Comparison of ENCODE assay signal across 11 mouse cellular contexts in the genomic region with DNA sequence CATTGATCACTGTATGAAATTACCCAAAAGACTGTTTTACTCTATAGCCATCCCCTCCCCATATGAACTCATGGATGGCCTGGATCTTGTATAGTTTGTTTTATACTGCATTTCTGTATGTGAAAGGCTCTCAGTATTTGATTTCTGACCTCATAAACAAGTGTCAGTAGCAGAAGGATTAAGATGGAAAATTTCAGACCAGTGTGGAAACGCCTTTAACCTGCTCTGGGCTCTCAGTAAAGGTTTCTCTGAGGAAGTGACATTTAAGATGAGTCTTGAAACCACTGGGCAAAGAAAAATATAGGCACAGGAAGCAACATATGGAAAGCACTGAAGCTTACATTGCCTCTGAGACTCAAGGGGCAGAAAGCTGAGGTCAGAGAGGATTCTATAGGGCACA. TPM values are rescaled to one million over a fixed set of nuclear protein-coding genes. Genes with fewer than 3 reads are reported as not detected.
DNase-seq lines count a peak whose midpoint lies in the region; ATAC-seq and TF ChIP-seq lines count a peak whose summit lies in the region.
"Had no signal": no experiment of that assay in that cellular context is flagged by ENCODE, and none has a peak within 500 bp of the region (broad histone marks: within the 10 kb centered on the region; RNA-seq: fewer than 3 reads in every experiment).

No protein-coding gene starts in this region.

- 65% methylated on average over 1 of the region's 1 CpGs for WGBS in lung, embryonic 15.5 days
- 65% methylated on average over 1 of the region's 1 CpGs for WGBS in forebrain, postnatal 0 days
- WGBS in midbrain, embryonic 15.5 days, result 56% methylated on average over 1 of the region's 1 CpGs

- peak overlapping the region; percentile 97 for H3K4me3 ChIP-seq in lung, embryonic 15.5 days
- H3K4me3 ChIP-seq in forebrain, postnatal 0 days (ENCODE audit: low read depth, low read length), result no peak overlapping the region
- no peak overlapping the region for H3K4me3 ChIP-seq in midbrain, embryonic 15.5 days

- peak; percentile 3 for DNase-seq in embryo, embryonic 10.5 days (ENCODE audit: low spot score)
- DNase-seq in embryo, embryonic 10 days (ENCODE audit: low spot score), result no peak
- DNase-seq in lung, postnatal 10 days, result no peak
- no peak for DNase-seq in forebrain, postnatal 0 days
- DNase-seq in ovary, postnatal 14 days (ENCODE audit: low spot score), result no peak
- DNase-seq: adrenal gland, adult 2 months; B cell, adult 2 months had no signal

- no peak for ATAC-seq in lung, embryonic 15.5 days (ENCODE audit: borderline replicate concordance, extremely low read depth, low FRiP score, low TSS enrichment)
- no peak for ATAC-seq in forebrain, postnatal 0 days
- no peak for ATAC-seq in midbrain, embryonic 15.5 days (replicated peaks)
- no peak for ATAC-seq in frontal cortex, adult (ENCODE audit: low TSS enrichment)

- peak overlapping the region; percentile 67 for H3K4me2 ChIP-seq in lung, embryonic 15.5 days
- 0 out of 2 replicates have a peak overlapping the region, but pooled peaks have one; percentile 48 for H3K4me2 ChIP-seq in forebrain, postnatal 0 days (ENCODE audit: low read depth)
- H3K4me2 ChIP-seq in midbrain, embryonic 15.5 days, result no peak overlapping the region

- peaks cover 10% of the 10 kb centered on the region; the same call in 1 of the 2 replicates for H3K4me1 ChIP-seq in lung, embryonic 15.5 days
- H3K4me1 ChIP-seq in forebrain, postnatal 0 days (ENCODE audit: insufficient read depth), result peaks cover 14% of the 10 kb centered on the region; the same call in 1 of the 2 replicates
- H3K4me1 ChIP-seq in midbrain, embryonic 15.5 days, result peaks cover 25% of the 10 kb centered on the region

- no peaks in the 10 kb centered on the region for H3K9me3 ChIP-seq in lung, embryonic 15.5 days
- H3K9me3 ChIP-seq in forebrain, postnatal 0 days (ENCODE audit: low read length), result no peaks in the 10 kb centered on the region
- no peaks in the 10 kb centered on the region for H3K9me3 ChIP-seq in midbrain, embryonic 15.5 days

- no peak overlapping the region for H3K9ac ChIP-seq in lung, embryonic 15.5 days
- H3K9ac ChIP-seq in forebrain, postnatal 0 days, result no peak overlapping the region
- no peak overlapping the region for H3K9ac ChIP-seq in midbrain, embryonic 15.5 days

- peak overlapping the region; percentile 95 for H3K27ac ChIP-seq in lung, embryonic 15.5 days
- no peak overlapping the region for H3K27ac ChIP-seq in forebrain, postnatal 0 days (ENCODE audit: low read depth, low read length)
- peak overlapping the region; percentile 92 for H3K27ac ChIP-seq in midbrain, embryonic 15.5 days

- no peaks in the 10 kb centered on the region for H3K36me3 ChIP-seq in lung, embryonic 15.5 days
- no peaks in the 10 kb centered on the region for H3K36me3 ChIP-seq in forebrain, postnatal 0 days (ENCODE audit: insufficient read depth)
- no peaks in the 10 kb centered on the region for H3K36me3 ChIP-seq in midbrain, embryonic 15.5 days (replicated peaks)

- H3K27me3 ChIP-seq in lung, embryonic 15.5 days, result no peaks in the 10 kb centered on the region
- no peaks in the 10 kb centered on the region for H3K27me3 ChIP-seq in forebrain, postnatal 0 days (ENCODE audit: insufficient read depth, low read length)
- H3K27me3 ChIP-seq in midbrain, embryonic 15.5 days (replicated peaks), result no peaks in the 10 kb centered on the region

- no peak for TF ChIP-seq CTCF in forebrain, postnatal 0 days (IDR thresholded peaks at IDR 0.05; ENCODE audit: low read depth)

RNA-seq across cellular contexts. Expression of a gene that starts 1.2 kb away (rescaled TPM):
- 1.1 and 1.8 TPM in 2 replicates for polyA plus RNA-seq in lung, embryonic 15.5 days (2015; fragmentation: Nextera tagmentation; extraction: Ambion mirVana)
- total RNA-seq in forebrain, postnatal 0 days (2014; rRNA removed), result 0.46 and 1.1 TPM in 2 replicates
- polyA plus RNA-seq in forebrain, postnatal 0 days (2015; fragmentation: Nextera tagmentation; extraction: Ambion mirVana), result 0.80 and 1.4 TPM in 2 replicates
- 2.3 and 2.4 TPM in 2 replicates for polyA plus RNA-seq in midbrain, embryonic 15.5 days (2015; fragmentation: Nextera tagmentation; extraction: Ambion mirVana)
- polyA plus RNA-seq: adrenal gland, adult 2 months; liver, adult 2 months had no signal

RNA-seq across cellular contexts. Expression of a gene that starts 1.3 kb away (rescaled TPM):
- 124 and 132 TPM in 2 replicates for polyA plus RNA-seq in lung, embryonic 15.5 days (2015; fragmentation: Nextera tagmentation; extraction: Ambion mirVana)
- 284 and 305 TPM in 2 replicates for total RNA-seq in forebrain, postnatal 0 days (2014; rRNA removed)
- polyA plus RNA-seq in forebrain, postnatal 0 days (2015; fragmentation: Nextera tagmentation; extraction: Ambion mirVana), result 113 and 133 TPM in 2 replicates
- polyA plus RNA-seq in midbrain, embryonic 15.5 days (2015; fragmentation: Nextera tagmentation; extraction: Ambion mirVana), result 136 and 143 TPM in 2 replicates

RNA-seq across cellular contexts. Expression of a gene that starts 59.5 kb away (rescaled TPM):
- polyA plus RNA-seq in lung, embryonic 15.5 days (2015; fragmentation: Nextera tagmentation; extraction: Ambion mirVana), result 65.4 and 67.6 TPM in 2 replicates
- 73.4 and 82.9 TPM in 2 replicates for total RNA-seq in forebrain, postnatal 0 days (2014; rRNA removed)
- 47.7 and 49.7 TPM in 2 replicates for polyA plus RNA-seq in forebrain, postnatal 0 days (2015; fragmentation: Nextera tagmentation; extraction: Ambion mirVana)
- 83.0 and 92.7 TPM in 2 replicates for polyA plus RNA-seq in midbrain, embryonic 15.5 days (2015; fragmentation: Nextera tagmentation; extraction: Ambion mirVana)
